ENCODE assay signal across 30 mouse cellular contexts in the genomic region with DNA sequence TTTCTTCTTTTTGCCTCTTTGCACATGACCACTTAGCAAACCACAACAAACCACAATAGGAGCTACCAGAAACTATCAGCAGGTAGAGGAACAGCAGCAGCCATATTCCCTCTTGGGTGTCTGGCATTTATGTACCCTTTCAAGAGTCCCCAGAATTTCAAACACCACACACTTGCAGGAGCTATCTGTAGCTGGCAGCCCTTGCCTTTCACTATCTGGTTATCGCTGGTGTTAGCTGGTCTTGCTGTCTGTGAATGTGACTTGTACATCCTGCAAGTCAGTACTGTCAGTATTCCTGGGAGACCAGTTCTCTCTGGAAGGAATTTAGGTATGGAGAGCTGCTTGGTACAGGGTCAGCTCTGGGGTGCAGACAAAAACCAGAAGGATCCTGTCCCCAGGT.
"Had no signal": no experiment of that assay in that cellular context is flagged by ENCODE, and none has a peak within 500 bp of the region (broad histone marks: within the 10 kb centered on the region; RNA-seq: fewer than 3 reads in every experiment).

No protein-coding gene starts in this region.

- DNase-seq: heart, postnatal 10 days; heart, postnatal 14 days; heart, postnatal 36 days; heart, postnatal 4 days; kidney, adult 11 months; kidney, adult 18-20 months; kidney, adult 2 months; kidney, adult 8-10 months; kidney, adult 9 months; kidney, postnatal 10 days; kidney, postnatal 14 days; kidney, postnatal 25 days; kidney, postnatal 36 days; kidney, postnatal 4 days; layer of hippocampus, adult 9-11 months; layer of hippocampus, postnatal 36 days had no signal

- H3K27me3 ChIP-seq: heart, embryonic 12.5 days; heart, embryonic 13.5 days; heart, embryonic 15.5 days; hindbrain, embryonic 12.5 days; hindbrain, embryonic 13.5 days; hindbrain, embryonic 15.5 days; intestine, embryonic 15.5 days; kidney, embryonic 15.5 days had no signal

- H3K4me1 ChIP-seq: heart, embryonic 12.5 days; heart, embryonic 13.5 days; heart, embryonic 15.5 days; hindbrain, embryonic 10.5 days; hindbrain, embryonic 12.5 days; hindbrain, embryonic 13.5 days; hindbrain, embryonic 15.5 days; intestine, embryonic 15.5 days; kidney, embryonic 15.5 days had no signal

- H3K27ac ChIP-seq: heart, embryonic 13.5 days; heart, embryonic 15.5 days; hindbrain, embryonic 10.5 days; hindbrain, embryonic 12.5 days; hindbrain, embryonic 13.5 days; hindbrain, embryonic 14.5 days; hindbrain, embryonic 15.5 days; hindbrain, postnatal 0 days; intestine, embryonic 15.5 days; kidney, embryonic 15.5 days; kidney, postnatal 0 days; layer of hippocampus, adult 2 months; left cerebral cortex, adult 2 months had no signal

- H3K9ac ChIP-seq: heart, embryonic 12.5 days; heart, embryonic 13.5 days; heart, embryonic 15.5 days; hindbrain, embryonic 12.5 days; hindbrain, embryonic 13.5 days; hindbrain, embryonic 14.5 days; hindbrain, embryonic 15.5 days; intestine, embryonic 15.5 days; kidney, embryonic 15.5 days had no signal

- H3K9me3 ChIP-seq: heart, embryonic 12.5 days; heart, embryonic 13.5 days; heart, embryonic 15.5 days; hindbrain, embryonic 10.5 days; hindbrain, embryonic 12.5 days; hindbrain, embryonic 13.5 days; hindbrain, embryonic 15.5 days; intestine, embryonic 15.5 days; kidney, embryonic 15.5 days had no signal

- H3K4me3 ChIP-seq: heart, embryonic 12.5 days; heart, embryonic 13.5 days; heart, embryonic 15.5 days; hindbrain, embryonic 10.5 days; hindbrain, embryonic 12.5 days; hindbrain, embryonic 13.5 days; hindbrain, embryonic 15.5 days; intestine, embryonic 15.5 days; kidney, embryonic 15.5 days; layer of hippocampus, adult 2 months; left cerebral cortex, adult 2 months had no signal

- H3K36me3 ChIP-seq: heart, embryonic 12.5 days; heart, embryonic 13.5 days; heart, embryonic 15.5 days; hindbrain, embryonic 10.5 days; hindbrain, embryonic 12.5 days; hindbrain, embryonic 13.5 days; hindbrain, embryonic 15.5 days; intestine, embryonic 15.5 days; kidney, embryonic 15.5 days had no signal
